In the genomic region with DNA sequence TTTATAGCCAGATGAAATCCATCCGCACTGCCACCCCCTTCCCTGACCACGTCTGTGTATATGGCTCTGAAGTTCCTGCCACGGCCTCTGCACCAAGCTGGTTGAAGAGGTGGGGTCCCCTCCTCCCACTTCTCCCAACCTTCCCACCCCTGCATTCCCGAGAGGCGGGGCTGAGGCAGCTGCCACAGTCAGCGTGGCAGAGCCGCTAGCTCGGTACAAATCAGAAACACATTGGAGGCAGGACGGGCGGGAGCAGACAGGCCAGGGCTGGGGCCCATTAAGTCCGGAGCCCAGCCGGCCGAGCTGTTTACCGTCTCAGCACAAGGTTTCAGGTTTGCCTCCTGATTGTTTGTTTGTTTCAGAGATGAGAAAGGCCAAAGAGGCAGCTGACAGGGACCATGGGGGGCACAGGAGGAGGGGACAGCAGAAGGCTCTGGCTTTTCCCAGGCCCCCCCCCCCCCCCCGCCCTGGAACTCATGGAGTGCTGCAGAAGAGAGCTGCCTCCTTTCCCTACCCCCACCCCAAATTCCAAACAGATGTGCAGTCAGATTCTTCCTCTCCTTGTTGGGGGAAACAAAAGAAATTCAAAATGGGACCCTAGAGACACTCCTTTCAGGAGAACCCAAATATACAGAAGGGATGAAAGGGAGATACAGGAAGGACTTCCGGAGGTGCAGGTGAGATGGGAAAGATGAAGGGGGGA, we compare ENCODE assay signal across 9 mouse cellular contexts. TPM values are rescaled to one million over a fixed set of nuclear protein-coding genes. Genes with fewer than 3 reads are reported as not detected.
DNase-seq lines count a peak whose midpoint lies in the region; ATAC-seq and TF ChIP-seq lines count a peak whose summit lies in the region.
"Had no signal": no experiment of that assay in that cellular context is flagged by ENCODE, and none has a peak within 500 bp of the region (broad histone marks: within the 10 kb centered on the region; RNA-seq: fewer than 3 reads in every experiment).

No protein-coding gene starts in this region.

- no peak for TF ChIP-seq CTCF in E14TG2a.4 (conservative IDR thresholded peaks at IDR 0.05; ENCODE audit: low read length)

- peak; percentile 10 for DNase-seq in gastrocnemius, adult 18-20 months (ENCODE audit: low spot score)
- no peak for DNase-seq in gastrocnemius, postnatal 36 days
- peak; percentile 23 for DNase-seq in lung, postnatal 36 days
- DNase-seq in left cerebral cortex, adult 8-10 months (ENCODE audit: low spot score in 2 of 2), result no peak
- DNase-seq in natural killer cell, adult 2 months (ENCODE audit: low spot score in 2 of 2), result no peak
- DNase-seq in thymus, postnatal 4 days, result no peak
- DNase-seq: right cerebral cortex, postnatal 14 days had no signal

- 0 out of 2 replicates have a peak overlapping the region, but pooled peaks have one; percentile 17 for H3K9ac ChIP-seq in forebrain, embryonic 16.5 days (replicated peaks; ENCODE audit: low read depth, low read length)

- intact Hi-C loops in gastrocnemius, postnatal 36 days (cut with DNase I), result no loop called here

- ATAC-seq in forebrain, embryonic 16.5 days, result peak; percentile 37

- peaks cover 14% of the 10 kb centered on the region for H3K27me3 ChIP-seq in E14TG2a.4 (ENCODE audit: insufficient read depth, low read length)
- no peaks in the 10 kb centered on the region; the same call in 1 of the 2 replicates for H3K27me3 ChIP-seq in forebrain, embryonic 16.5 days (replicated peaks; ENCODE audit: control insufficient read depth, insufficient read depth, low read length)

- H3K4me2 ChIP-seq in forebrain, embryonic 16.5 days (ENCODE audit: low read length), result peak overlapping the region; percentile 29

- WGBS in forebrain, embryonic 16.5 days, result 17% methylated on average over 15 of the region's 16 CpGs

- H3K27ac ChIP-seq in forebrain, embryonic 16.5 days (ENCODE audit: low read length), result no peak overlapping the region

- peak overlapping the region; percentile 26; the same call in 1 of the 2 replicates for H3K4me3 ChIP-seq in E14TG2a.4 (replicated peaks; ENCODE audit: low read length)
- H3K4me3 ChIP-seq in forebrain, embryonic 16.5 days (replicated peaks; ENCODE audit: low read length), result no peak overlapping the region

- no peaks in the 10 kb centered on the region for H3K9me3 ChIP-seq in E14TG2a.4 (ENCODE audit: low read length)
- no peaks in the 10 kb centered on the region for H3K9me3 ChIP-seq in forebrain, embryonic 16.5 days (ENCODE audit: control insufficient read depth, low read length)

- H3K4me1 ChIP-seq in E14TG2a.4 (replicated peaks; ENCODE audit: low read depth, low read length), result peaks cover 22% of the 10 kb centered on the region
- H3K4me1 ChIP-seq in forebrain, embryonic 16.5 days (replicated peaks; ENCODE audit: control insufficient read depth, insufficient read depth, low read length), result peaks cover 18% of the 10 kb centered on the region

- H3K36me3 ChIP-seq in E14TG2a.4 (ENCODE audit: insufficient read depth, low read length), result no peaks in the 10 kb centered on the region
- H3K36me3 ChIP-seq in forebrain, embryonic 16.5 days (ENCODE audit: control insufficient read depth, insufficient read depth), result no peaks in the 10 kb centered on the region

RNA-seq across cellular contexts. Expression of a gene that starts 22.1 kb away (rescaled TPM):
- 10 to 100 TPM; 14.0 to 14.1 TPM for total RNA-seq in gastrocnemius, adult 18-20 months (2021)
- total RNA-seq in gastrocnemius, postnatal 36 days (2021), result 10 to 100 TPM; 11.4 to 12.8 TPM
- 408 and 409 TPM in 2 replicates for polyA plus RNA-seq in forebrain, embryonic 16.5 days (2015; fragmentation: Nextera tagmentation; extraction: Ambion mirVana)
- total RNA-seq in left cerebral cortex, adult 8-10 months (2022), result 100 to 1,000 TPM; 187 to 208 (median 193) TPM

Comparison
In these comparisons a context has a peak if more than half of its experiments do, and no peak if none do; other contexts are left out.
1. DNase-seq: peak in gastrocnemius, adult 18-20 months (single experiment) and lung, postnatal 36 days (single experiment); none in gastrocnemius, postnatal 36 days (0 of 2), left cerebral cortex, adult 8-10 months (0 of 2), natural killer cell, adult 2 months (0 of 2) and thymus, postnatal 4 days (single experiment).
2. RNA of a gene that starts 22.1 kb away (total RNA-seq): 187 to 208 TPM in left cerebral cortex, adult 8-10 months; 14.0 to 14.1 TPM in gastrocnemius, adult 18-20 months and 11.4 to 12.8 TPM in gastrocnemius, postnatal 36 days; every median in the first group is over 10 times any median in the second.